Mouse (Mus musculus) small intestine, adult 2 months (tissue): ENCODE measurements at regions not wholly inside any gene's neighbourhood (a gene's known extent, or its start where the extent isn't known, plus 50 kb on each side); places are given as distances from the start of the nearest gene placed in this dataset.

Experiments
- H3K27ac ChIP-seq: fragments of 200-500 bp; 2 replicates; pipeline ENCODE4 v1.5.1; 2012; ENCODE audit warnings: low read depth, low read length, control low read depth, inconsistent platforms; ENCODE audit not compliant: insufficient read depth
- H3K27me3 ChIP-seq: fragments of 200-500 bp; 2 replicates; pipeline ENCODE4 v1.6.1; 2012; ENCODE audit warnings: mild to moderate bottlenecking, moderate library complexity, low read length, inconsistent platforms; ENCODE audit not compliant: control insufficient read depth, insufficient read depth
- H3K36me3 ChIP-seq: fragments of 200-500 bp; 2 replicates; pipeline ENCODE4 v1.6.1; 2012; ENCODE audit warnings: mild to moderate bottlenecking, low read length, control low read depth, inconsistent platforms; ENCODE audit not compliant: control insufficient read depth, insufficient read depth
- H3K4me1 ChIP-seq: fragments of 200-500 bp; 2 replicates; pipeline ENCODE4 v1.6.1; 2012; ENCODE audit warnings: low read length, inconsistent platforms, mixed read lengths; ENCODE audit not compliant: control insufficient read depth, insufficient read depth, insufficient read length
- H3K4me3 ChIP-seq: fragments of 200-500 bp; 2 replicates; pipeline ENCODE4 v1.5.1; 2012; ENCODE audit warnings: low read depth, mild to moderate bottlenecking, control low read depth, inconsistent platforms, low read length, moderate library complexity
- CTCF ChIP-seq: fragments of 200-500 bp; IDR thresholded peaks from 2 replicates; pipeline ENCODE4 v1.5.1; 2012; ENCODE audit warnings: low read depth, mild to moderate bottlenecking, control low read depth, inconsistent platforms, low read length, moderate library complexity, mixed read lengths; ENCODE audit not compliant: insufficient replicate concordance, insufficient read length; ENCODE audit errors: extremely low read depth
- POLR2A ChIP-seq: fragments of 200-500 bp; IDR thresholded peaks from 2 replicates; pipeline ENCODE4 v1.6.1; 2012; ENCODE audit warnings: low read depth, mild to moderate bottlenecking, control low read depth, inconsistent platforms, low read length, moderate library complexity
- WGBS: fragments of 180-500 bp; shearing (Covaris S2); methylation state at CpG from one replicate; pipeline ENCODE4 v1.1.7; 2018; 5-methylcytosine and 5-hydroxymethylcytosine counted together

DNA sequence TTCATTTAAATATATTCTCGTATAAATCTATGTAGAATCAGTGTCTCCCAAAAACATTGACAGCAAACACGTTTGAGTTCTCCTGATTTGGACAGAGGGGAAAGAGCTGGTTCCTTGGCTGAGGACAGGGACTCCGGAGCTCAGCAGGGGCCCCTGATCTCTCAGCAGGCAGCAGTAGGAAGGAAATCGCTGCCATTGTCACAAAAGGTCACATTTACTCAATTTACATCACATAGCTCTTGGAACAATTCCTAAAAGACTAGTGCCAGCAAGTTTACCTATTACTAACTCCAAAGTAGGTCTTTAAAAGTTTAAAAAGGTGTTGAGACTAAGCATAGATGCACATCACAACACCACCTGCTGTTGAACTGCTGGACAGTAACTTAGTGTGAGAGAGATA lies 59.7 kb upstream of the Tcf21 start:
- WGBS: 67% methylated on average over 4 of the region's 4 CpGs
- Histone ChIP-seq H3K36me3 (no peaks in the 10 kb centered on the region), H3K27ac (no peak overlapping the region), H3K4me3 (no peak overlapping the region), H3K27me3 (no peaks in the 10 kb centered on the region), H3K4me1 (no peaks in the 10 kb centered on the region)
- TF ChIP-seq CTCF (no peak), POLR2A (no peak)

DNA sequence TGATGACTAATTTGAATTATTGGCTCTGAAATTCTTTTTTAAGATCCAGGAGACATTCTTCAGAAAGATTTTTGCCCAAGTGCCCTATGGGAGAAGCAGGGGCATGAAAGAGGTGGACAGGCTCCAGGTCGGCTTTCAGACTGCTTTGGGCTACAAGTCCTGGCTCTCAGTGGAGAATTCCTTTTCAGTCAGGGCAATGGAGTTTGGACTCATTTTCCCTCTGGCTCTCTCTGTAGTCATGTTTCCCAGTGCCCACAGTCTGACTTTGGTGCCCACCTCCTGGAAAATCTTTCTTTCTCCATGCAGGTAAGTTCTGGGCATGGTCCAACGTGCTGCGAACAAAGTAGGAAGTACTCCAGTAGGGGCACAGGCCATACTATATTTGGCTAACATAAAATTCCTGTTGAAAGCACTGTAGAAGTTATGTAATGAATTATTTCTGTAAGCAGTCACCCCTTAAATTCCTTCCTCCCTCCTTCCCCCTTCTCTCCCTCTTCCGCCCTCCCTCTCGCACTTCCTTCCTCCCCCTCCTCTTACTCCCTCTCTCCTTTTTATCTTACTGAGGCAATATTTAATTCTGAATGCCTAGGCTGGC lies 57.7 kb upstream of the Tcf21 start:
- Histone ChIP-seq H3K36me3 (no peaks in the 10 kb centered on the region), H3K4me3 (no peak overlapping the region), H3K27me3 (no peaks in the 10 kb centered on the region), H3K27ac (no peak overlapping the region), H3K4me1 (no peaks in the 10 kb centered on the region)
- WGBS: 71% methylated on average over 5 of the region's 5 CpGs
- no peak for TF ChIP-seq POLR2A
- no peak for TF ChIP-seq CTCF

DNA sequence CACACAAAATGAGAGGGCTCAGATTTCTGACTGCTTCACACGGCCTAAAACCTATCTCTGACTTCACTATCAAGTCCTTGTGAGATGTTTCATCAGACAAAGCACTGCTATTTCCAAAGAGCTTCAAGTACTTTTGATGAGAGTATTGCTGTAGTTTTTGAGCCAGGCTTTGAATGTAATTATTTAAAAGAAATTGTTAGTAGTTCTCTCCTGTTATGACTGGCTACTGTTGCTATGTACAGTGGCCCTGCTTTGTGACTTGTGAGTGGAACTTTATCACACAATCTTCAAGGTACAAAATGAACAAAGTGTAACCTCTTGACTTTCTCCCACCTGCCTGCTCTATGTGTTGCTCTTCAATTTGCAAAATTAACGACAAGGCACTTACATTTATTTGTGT lies 57.1 kb upstream of the Tcf21 start:
- Histone ChIP-seq H3K4me3 (no peak overlapping the region), H3K27me3 (no peaks in the 10 kb centered on the region), H3K27ac (no peak overlapping the region), H3K4me1 (no peaks in the 10 kb centered on the region), H3K36me3 (no peaks in the 10 kb centered on the region)
- TF ChIP-seq POLR2A: no peak
- TF ChIP-seq CTCF: no peak
- 50% methylated on average over 2 of the region's 2 CpGs for WGBS

DNA sequence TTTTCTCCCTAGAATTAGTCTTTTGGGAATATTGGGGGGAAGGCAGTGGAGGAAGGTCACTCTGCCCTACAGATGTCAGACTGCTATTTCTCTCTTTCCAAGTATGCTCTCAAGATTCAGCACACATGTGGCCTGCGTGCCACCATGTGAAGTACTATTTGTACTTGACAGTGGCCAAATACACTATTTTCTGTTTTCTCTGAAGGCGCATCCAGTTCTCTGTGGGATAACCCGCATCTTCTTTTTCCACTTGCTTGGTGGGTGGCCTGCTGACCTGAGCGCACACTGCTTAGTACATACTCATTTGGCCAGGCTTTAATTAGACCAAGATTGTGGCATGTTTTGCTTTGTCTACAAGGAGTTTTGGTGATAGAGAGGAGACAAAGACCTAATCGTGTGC lies 55.7 kb upstream of the Tcf21 start:
- 80% methylated on average over 5 of the region's 5 CpGs for WGBS
- TF ChIP-seq POLR2A (no peak), CTCF (no peak)
- Histone ChIP-seq H3K36me3 (no peaks in the 10 kb centered on the region), H3K4me3 (no peak overlapping the region), H3K27me3 (no peaks in the 10 kb centered on the region), H3K27ac (no peak overlapping the region), H3K4me1 (no peaks in the 10 kb centered on the region)

DNA sequence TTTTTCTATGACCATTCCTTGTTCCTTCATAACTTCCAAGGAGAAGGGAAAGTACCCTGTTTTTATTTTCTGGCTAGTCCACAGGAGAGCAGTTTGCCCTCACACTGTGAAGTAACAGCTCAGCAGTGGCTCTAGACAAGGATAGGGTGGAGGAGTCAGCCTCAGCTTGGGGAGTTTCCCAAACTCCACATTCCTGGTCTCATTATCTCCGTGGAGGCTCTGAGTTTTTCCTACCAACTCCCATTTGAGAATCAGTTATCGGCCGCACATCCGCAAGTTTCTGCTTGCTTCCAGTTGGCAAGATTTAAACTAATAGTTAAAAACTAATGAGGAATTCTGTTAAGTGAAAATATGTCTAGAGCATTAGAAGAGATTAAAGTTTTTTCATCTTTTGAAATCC lies 55.2 kb upstream of the Tcf21 start:
- Histone ChIP-seq H3K27ac (no peak overlapping the region), H3K4me3 (no peak overlapping the region), H3K27me3 (no peaks in the 10 kb centered on the region), H3K4me1 (no peaks in the 10 kb centered on the region), H3K36me3 (no peaks in the 10 kb centered on the region)
- no peak for TF ChIP-seq CTCF
- 69% methylated on average over 4 of the region's 4 CpGs for WGBS
